Mouse (Mus musculus) C3H10T1/2 (cell line): ENCODE data around the gene Atg3. TPM values are rescaled to one million over a fixed set of nuclear protein-coding genes. Genes with fewer than 3 reads are reported as not detected.

Experiments used
- polyA plus RNA-seq, 2 experiments: library from polyadenylated mRNA; unstranded; fragments of >200 nt; fragmentation: generic; extraction: Trizol; gene quantifications; one replicate each; pipeline ENCODE4 v1.2.1; 2012; ENCODE audit warnings: missing spikeins in 2 of 2

The Atg3 gene
- 10 to 100 TPM in 1 of 2 experiments, 1 to 10 TPM in 1; 1.1 to 13.4 TPM for polyA plus RNA-seq

DNA sequence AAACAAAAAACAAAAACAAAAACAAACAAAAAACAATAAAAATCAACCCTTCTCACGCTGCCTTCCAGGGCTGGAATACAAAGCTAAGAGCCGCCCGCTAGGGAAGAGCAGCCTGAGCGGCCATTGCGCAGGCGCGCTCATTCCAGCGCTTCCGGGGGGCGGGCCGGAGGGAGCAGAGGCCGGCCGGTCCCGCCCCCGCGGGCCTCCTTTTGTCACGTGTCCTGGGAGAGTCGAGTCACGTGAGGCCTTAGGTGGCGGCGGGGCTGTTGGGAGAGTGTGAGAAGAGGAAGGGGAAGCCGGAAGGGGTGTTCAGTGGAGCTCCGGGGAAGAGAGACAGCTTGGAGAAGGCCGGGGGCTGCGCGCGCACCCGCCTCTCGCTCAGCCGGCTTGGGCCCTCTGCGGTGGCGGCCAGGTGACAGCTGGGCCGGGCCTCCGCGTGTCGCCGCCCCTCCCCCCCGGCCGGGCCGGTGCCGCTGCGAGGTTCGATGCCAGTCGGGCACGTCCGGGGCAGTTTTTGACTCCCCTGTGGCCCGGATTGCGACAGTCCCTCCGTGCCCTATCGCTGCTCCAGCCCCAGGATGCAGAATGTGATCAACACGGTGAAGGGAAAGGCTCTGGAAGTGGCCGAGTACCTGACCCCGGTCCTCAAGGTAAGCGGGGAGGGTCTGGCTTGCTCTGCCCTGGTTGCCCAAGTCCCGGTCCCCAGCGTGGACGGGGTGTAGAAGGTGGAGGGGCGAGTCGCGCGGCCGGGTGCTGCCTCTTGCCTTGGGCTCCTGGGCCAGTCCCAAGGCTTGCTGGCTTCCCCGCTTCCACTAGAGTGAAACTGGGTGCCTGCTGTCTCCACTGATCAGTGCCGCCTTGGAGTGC is at the start of gene Atg3, which contains the start of gene Slc35a5:
Gene Atg3 (plus strand): TSS at position 264 of the 867 bp plus-strand sequence.
Gene Slc35a5 (minus strand): TSS at position 185 of the 867 bp plus-strand sequence.

GRCm38 (mm10) chr16:45223648-45224388 is 65.2 kb downstream of the Atg3 start, which contains the start of gene Btla:
TSS of gene Btla (plus strand) at chr16:45224315.

Other genes with a start within 250 kb of the Atg3 start
- not detected for gene Cd200r3, start 215.1 kb upstream of the Atg3 start, polyA plus RNA-seq
- 10 to 100 TPM in 1 of 2 experiments, under 1 TPM in 1; 0.18 to 36.3 TPM for gene Ccdc80, start 65.4 kb upstream of the Atg3 start, polyA plus RNA-seq
- gene Slc35a5, start 79 bp upstream of the Atg3 start, polyA plus RNA-seq: 1 to 10 TPM in 1 of 2 experiments, under 1 TPM in 1; 0.12 to 2.1 TPM
- gene Btla, start 65.5 kb downstream of the Atg3 start, polyA plus RNA-seq: not detected